Mouse (Mus musculus) G1E (cell line): Measurements from ENCODE around the gene Zfp148.

Source experiments
- CTCF ChIP-seq: IDR thresholded peaks from 2 replicates; pipeline ENCODE4 v1.5.1; 2012; ENCODE audit warnings: low read depth, low read length, inconsistent platforms, mixed read lengths
- GATA1 ChIP-seq: IDR thresholded peaks from 2 replicates; pipeline ENCODE4 v1.6.1; 2012; ENCODE audit warnings: borderline replicate concordance, low read length, inconsistent platforms, mixed read lengths
- GATA2 ChIP-seq: IDR thresholded peaks from 2 replicates; pipeline ENCODE4 v1.6.1; 2012; ENCODE audit warnings: low read depth, low read length, inconsistent platforms, borderline replicate concordance
- POLR2AphosphoS5 ChIP-seq: IDR thresholded peaks from 2 replicates; pipeline ENCODE4 v1.6.1; 2012; ENCODE audit warnings: low read depth, low read length, inconsistent platforms; ENCODE audit not compliant: insufficient replicate concordance

DNA sequence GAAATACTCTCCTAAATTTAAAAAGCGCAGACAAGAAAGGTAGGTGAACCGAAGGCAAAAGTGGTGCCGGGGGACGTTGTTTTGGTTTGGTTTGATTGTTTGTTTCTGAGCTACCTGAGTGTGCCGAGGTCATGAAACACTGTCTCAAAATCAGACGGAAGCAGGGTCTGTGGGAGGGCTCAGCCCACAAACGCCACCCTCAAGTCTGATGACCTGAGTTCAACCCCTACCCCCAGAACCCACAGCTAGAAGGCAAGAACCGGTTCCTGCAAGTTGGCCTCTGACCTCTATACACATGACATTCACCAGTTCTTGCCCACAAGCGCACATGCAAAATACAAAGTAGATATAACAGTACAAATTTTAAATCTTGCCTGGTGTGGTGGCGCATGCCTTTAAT, 43.0 kb upstream of the Zfp148 start:
- TF ChIP-seq CTCF (no peak), GATA2 (no peak), GATA1 (no peak), POLR2AphosphoS5 (no peak)
